Mouse (Mus musculus): Measurements from ENCODE around the gene Bbs5.
"Not testable (repeated sequence)": the region's sequence is repeated elsewhere in the genome, so short reads cannot be mapped to it uniquely, and the experiment has no call there.

GRCm38 (mm10) chr2:69637989-69638388 is 9.0 kb upstream of the Bbs5 start:
- not testable (repeated sequence) for TF ChIP-seq CTCF (IDR thresholded peaks at IDR 0.05; ENCODE audit: low read depth, low read length); POLR2A (IDR thresholded peaks at IDR 0.05; ENCODE audit: borderline replicate concordance, low read depth, low read length)

Data from bone marrow macrophage, adult 2 months (primary cell).